9 mouse cellular contexts compared by ENCODE assay signal in the genomic region with DNA sequence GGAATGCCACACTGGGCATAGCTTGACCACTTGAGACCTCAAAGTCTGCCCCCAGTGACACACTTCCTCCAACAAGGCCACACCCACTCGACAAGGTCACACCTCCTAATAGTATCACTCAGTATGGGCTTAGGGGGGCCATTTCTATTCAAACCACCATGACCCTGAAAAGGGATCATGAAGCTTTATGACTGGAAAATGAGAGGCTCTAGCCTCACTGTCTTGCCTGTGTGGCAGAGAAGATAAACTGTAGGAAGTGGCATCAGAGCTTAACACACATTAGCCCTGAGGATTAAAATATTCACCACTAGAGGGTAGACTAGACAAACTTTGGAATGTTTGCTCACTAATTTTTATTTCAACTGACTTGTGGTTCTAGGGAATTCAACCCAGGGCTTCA. TPM values are rescaled to one million over a fixed set of nuclear protein-coding genes. Genes with fewer than 3 reads are reported as not detected.
A peak's percentile ranks its signal among the peaks of the same experiment; 100 is the strongest.
DNase-seq lines count a peak whose midpoint lies in the region; ATAC-seq and TF ChIP-seq lines count a peak whose summit lies in the region.
"Had no signal": no experiment of that assay in that cellular context is flagged by ENCODE, and none has a peak within 500 bp of the region (broad histone marks: within the 10 kb centered on the region; RNA-seq: fewer than 3 reads in every experiment).

No protein-coding gene starts in this region.

- peak; percentile 55 for TF ChIP-seq CTCF in Patski (IDR thresholded peaks at IDR 0.05)

- no peak overlapping the region for H3K27ac ChIP-seq in forebrain, embryonic 14.5 days (ENCODE audit: low read depth, low read length)
- no peak overlapping the region for H3K27ac ChIP-seq in midbrain, embryonic 14.5 days (replicated peaks; ENCODE audit: low read depth, low read length)
- H3K27ac ChIP-seq: neural tube, embryonic 13.5 days had no signal

- H3K9ac ChIP-seq in forebrain, embryonic 14.5 days (ENCODE audit: low read length), result no peak overlapping the region
- H3K9ac ChIP-seq in midbrain, embryonic 14.5 days (replicated peaks; ENCODE audit: low read length), result no peak overlapping the region
- H3K9ac ChIP-seq: neural tube, embryonic 13.5 days had no signal

- peak; percentile 78 for ATAC-seq in Patski
- ATAC-seq in forebrain, embryonic 14.5 days, result peak; percentile 58
- ATAC-seq in midbrain, embryonic 14.5 days (ENCODE audit: low FRiP score, low TSS enrichment), result peak; percentile 37; the same call in 1 of the 2 replicates
- ATAC-seq in monocyte, adult 5-6 weeks (replicated peaks; ENCODE audit: insufficient number of reproducible peaks, low FRiP score, low TSS enrichment, poor library complexity, severe bottlenecking), result no peak
- ATAC-seq in megakaryocyte, adult 5-6 weeks (ENCODE audit: poor library complexity, severe bottlenecking), result no peak

- H3K4me1 ChIP-seq in forebrain, embryonic 14.5 days (ENCODE audit: control insufficient read depth, insufficient read depth, low read length), result no peaks in the 10 kb centered on the region
- no peaks in the 10 kb centered on the region for H3K4me1 ChIP-seq in midbrain, embryonic 14.5 days (ENCODE audit: control insufficient read depth, insufficient read depth, low read length)
- H3K4me1 ChIP-seq: neural tube, embryonic 13.5 days had no signal

- H3K9me3 ChIP-seq in forebrain, embryonic 14.5 days (replicated peaks; ENCODE audit: control insufficient read depth, low read length), result no peaks in the 10 kb centered on the region
- H3K9me3 ChIP-seq in midbrain, embryonic 14.5 days (ENCODE audit: control insufficient read depth, low read length), result no peaks in the 10 kb centered on the region
- H3K9me3 ChIP-seq: neural tube, embryonic 13.5 days had no signal

- in situ Hi-C loops in Patski (cut with MboI; ENCODE audit: low pct_unique_long_range_greater_than_20kb), result loop anchor here (5.0 to 10.0 kb wide), 3 partner anchors 131 to 519 kb away; no protein-coding TSS in a partner anchor

- H3K4me3 ChIP-seq in forebrain, embryonic 14.5 days (ENCODE audit: low read depth, low read length), result no peak overlapping the region
- H3K4me3 ChIP-seq in midbrain, embryonic 14.5 days (replicated peaks; ENCODE audit: low read depth, low read length), result no peak overlapping the region
- H3K4me3 ChIP-seq: neural tube, embryonic 13.5 days had no signal

- no peaks in the 10 kb centered on the region for H3K36me3 ChIP-seq in forebrain, embryonic 14.5 days (ENCODE audit: control insufficient read depth, insufficient read depth, low read length)
- H3K36me3 ChIP-seq in midbrain, embryonic 14.5 days (ENCODE audit: control insufficient read depth, insufficient read depth, low read length), result no peaks in the 10 kb centered on the region
- H3K36me3 ChIP-seq: neural tube, embryonic 13.5 days had no signal

- CTCF ChIA-PET in Patski (lab: Charles Lee), result interaction anchor here (1.2 to 1.3 kb wide), 5 partner anchors 100 to 319 kb away, joined by 3 to 7 read pairs (median 4); no protein-coding TSS in a partner anchor

- WGBS in forebrain, embryonic 14.5 days, result 88% methylated on average over 1 of the region's 1 CpGs
- 94% methylated on average over 1 of the region's 1 CpGs for WGBS in midbrain, embryonic 14.5 days

- POLR2A ChIA-PET in Patski (lab: Charles Lee), result no interaction called here

- no peak overlapping the region for H3K4me2 ChIP-seq in forebrain, embryonic 14.5 days (ENCODE audit: low read length)
- no peak overlapping the region for H3K4me2 ChIP-seq in midbrain, embryonic 14.5 days (ENCODE audit: low read length)
- H3K4me2 ChIP-seq: neural tube, embryonic 13.5 days had no signal

- peak; percentile 41 for DNase-seq in layer of hippocampus, adult 9-10 months (ENCODE audit: low spot score)
- DNase-seq in layer of hippocampus, postnatal 10 days (ENCODE audit: low spot score in 2 of 2), result no peak
- no peak for DNase-seq in Patski (ENCODE audit: low read depth, low spot score)
- DNase-seq in forebrain, embryonic 14.5 days (ENCODE audit: low spot score), result peak; percentile 77
- peak; percentile 78 for DNase-seq in midbrain, embryonic 14.5 days
- DNase-seq in adrenal gland, adult 18-20 months (ENCODE audit: low spot score in 2 of 2), result no peak

- peaks cover 15% of the 10 kb centered on the region for H3K27me3 ChIP-seq in Patski
- no peaks in the 10 kb centered on the region for H3K27me3 ChIP-seq in forebrain, embryonic 14.5 days (replicated peaks; ENCODE audit: control insufficient read depth, insufficient read depth, low read length)
- no peaks in the 10 kb centered on the region for H3K27me3 ChIP-seq in midbrain, embryonic 14.5 days (ENCODE audit: control insufficient read depth, insufficient read depth, low read length)

RNA-seq across cellular contexts. Expression of gene Cep295, which starts 8.3 kb away (rescaled TPM):
- 10 to 100 TPM; 26.5 to 26.9 TPM for total RNA-seq in layer of hippocampus, postnatal 10 days (2021)
- 17.3 TPM for polyA plus RNA-seq in Patski (2021)
- 15.8 and 16.0 TPM in 2 replicates for polyA plus RNA-seq in forebrain, embryonic 14.5 days (2014; fragmentation: Nextera tagmentation; extraction: Ambion mirVana)
- 15.7 and 16.2 TPM in 2 replicates for polyA plus RNA-seq in midbrain, embryonic 14.5 days (2014; fragmentation: Nextera tagmentation; extraction: Ambion mirVana)
- total RNA-seq in monocyte, adult 5-6 weeks (2017), result 24.6 to 64.0 TPM (median 35.3 TPM) in 3 replicates
- total RNA-seq in megakaryocyte, adult 5-6 weeks (2015), result 39.6 and 41.6 TPM in 2 replicates
- 27.8 and 37.2 TPM in 2 replicates for total RNA-seq in megakaryocyte, adult 5-6 weeks (2017)
- total RNA-seq in adrenal gland, adult 18-20 months (2021), result 1 to 10 TPM; 6.1 to 9.2 TPM

RNA-seq across cellular contexts. Expression of gene 4931406C07Rik, which starts 59.6 kb away (rescaled TPM):
- total RNA-seq in layer of hippocampus, postnatal 10 days (2021), result 10 to 100 TPM; 28.3 to 31.2 TPM
- 75.9 TPM for polyA plus RNA-seq in Patski (2021)
- polyA plus RNA-seq in forebrain, embryonic 14.5 days (2014; fragmentation: Nextera tagmentation; extraction: Ambion mirVana), result 7.5 and 8.3 TPM in 2 replicates
- 10.7 and 13.4 TPM in 2 replicates for polyA plus RNA-seq in midbrain, embryonic 14.5 days (2014; fragmentation: Nextera tagmentation; extraction: Ambion mirVana)
- total RNA-seq in monocyte, adult 5-6 weeks (2017), result 7.0 to 15.9 TPM (median 14.3 TPM) in 3 replicates
- 8.2 and 9.1 TPM in 2 replicates for total RNA-seq in megakaryocyte, adult 5-6 weeks (2015)
- total RNA-seq in megakaryocyte, adult 5-6 weeks (2017), result 8.0 and 8.6 TPM in 2 replicates
- 100 to 1,000 TPM; 123 to 169 TPM for total RNA-seq in adrenal gland, adult 18-20 months (2021)

RNA-seq across cellular contexts. Expression of gene Taf1d, which starts 59.8 kb away (rescaled TPM):
- 10 to 100 TPM; 41.4 to 42.6 TPM for total RNA-seq in layer of hippocampus, postnatal 10 days (2021)
- 63.1 TPM for polyA plus RNA-seq in Patski (2021)
- 43.9 and 44.8 TPM in 2 replicates for polyA plus RNA-seq in forebrain, embryonic 14.5 days (2014; fragmentation: Nextera tagmentation; extraction: Ambion mirVana)
- polyA plus RNA-seq in midbrain, embryonic 14.5 days (2014; fragmentation: Nextera tagmentation; extraction: Ambion mirVana), result 44.0 and 46.1 TPM in 2 replicates
- total RNA-seq in monocyte, adult 5-6 weeks (2017), result 607 to 978 TPM (median 864 TPM) in 3 replicates
- total RNA-seq in megakaryocyte, adult 5-6 weeks (2015), result 115 and 157 TPM in 2 replicates
- total RNA-seq in megakaryocyte, adult 5-6 weeks (2017), result 850 and 1,047 TPM in 2 replicates
- total RNA-seq in adrenal gland, adult 18-20 months (2021), result 100 to 1,000 TPM in 1 of 2 experiments, 10 to 100 TPM in 1; 78.8 to 108 TPM

Comparison
In these comparisons a context has a peak if more than half of its experiments do, and no peak if none do; other contexts are left out.
1. DNase-seq: peak in layer of hippocampus, adult 9-10 months (single experiment), forebrain, embryonic 14.5 days (single experiment) and midbrain, embryonic 14.5 days (single experiment); none in layer of hippocampus, postnatal 10 days (0 of 2), Patski (single experiment) and adrenal gland, adult 18-20 months (0 of 2).
2. ATAC-seq: peak in Patski (single experiment), forebrain, embryonic 14.5 days (single experiment) and midbrain, embryonic 14.5 days (single experiment); none in monocyte, adult 5-6 weeks (single experiment) and megakaryocyte, adult 5-6 weeks (single experiment).